Mouse (Mus musculus): ENCODE data around the gene Gpcpd1. TPM values are rescaled to one million over a fixed set of nuclear protein-coding genes. Genes with fewer than 3 reads are reported as not detected.

The Gpcpd1 gene
- polyA plus RNA-seq, 2 experiments = 34.6 to 43.4 TPM

- no peaks in the 10 kb centered on the region for H3K27me3 ChIP-seq (ENCODE audit: control insufficient read depth, insufficient read depth, low read length)
- DNase-seq (ENCODE audit: low spot score) = no peak
- H3K4me1 ChIP-seq (ENCODE audit: control insufficient read depth, insufficient read depth, low read length) = no peaks in the 10 kb centered on the region
- H3K9ac ChIP-seq (ENCODE audit: low read depth, low read length, severe bottlenecking) = no peak overlapping the region
- TF ChIP-seq POLR2A (IDR thresholded peaks at IDR 0.05; ENCODE audit: borderline replicate concordance, extremely low read depth, insufficient read depth, insufficient read length) = no peak
- no peak overlapping the region for H3K4me3 ChIP-seq (replicated peaks; ENCODE audit: low read length)
- H3K9me3 ChIP-seq (ENCODE audit: control insufficient read depth, low read length) = no peaks in the 10 kb centered on the region
- no peaks in the 10 kb centered on the region for H3K36me3 ChIP-seq (ENCODE audit: control insufficient read depth, insufficient read depth, low read length)
- H3K27ac ChIP-seq (replicated peaks; ENCODE audit: low read depth, low read length) = no peak overlapping the region
- no peak overlapping the region for H3K4me2 ChIP-seq (replicated peaks; ENCODE audit: low read depth, low read length, severe bottlenecking)
- 71% methylated on average over 12 of the region's 12 CpGs for WGBS
- no peak for ATAC-seq (ENCODE audit: low FRiP score, low read depth)
Observed at GRCm38 (mm10) chr2:132513371-132514181, 74.0 kb downstream of the Gpcpd1 start.

GRCm38 (mm10) chr2:132512977-132513351 lies 74.6 kb downstream of the Gpcpd1 start:
- no peak overlapping the region for H3K9ac ChIP-seq (ENCODE audit: low read depth, low read length, severe bottlenecking)
- no peak overlapping the region for H3K4me2 ChIP-seq (replicated peaks; ENCODE audit: low read depth, low read length, severe bottlenecking)

GRCm38 (mm10) chr2:132512051-132512976 lies 75.2 kb downstream of the Gpcpd1 start:
- H3K27ac ChIP-seq (replicated peaks; ENCODE audit: low read depth, low read length) = no peak overlapping the region
- H3K9ac ChIP-seq (ENCODE audit: low read depth, low read length, severe bottlenecking) = no peak overlapping the region
- DNase-seq (ENCODE audit: low spot score) (no peak), ATAC-seq (ENCODE audit: low FRiP score, low read depth) (no peak)
- H3K36me3 ChIP-seq (ENCODE audit: control insufficient read depth, insufficient read depth, low read length) = no peaks in the 10 kb centered on the region
- H3K27me3 ChIP-seq (ENCODE audit: control insufficient read depth, insufficient read depth, low read length) = no peaks in the 10 kb centered on the region
- H3K4me2 ChIP-seq (replicated peaks; ENCODE audit: low read depth, low read length, severe bottlenecking) = no peak overlapping the region
- no peak for TF ChIP-seq POLR2A (IDR thresholded peaks at IDR 0.05; ENCODE audit: borderline replicate concordance, extremely low read depth, insufficient read depth, insufficient read length)
- H3K4me1 ChIP-seq (ENCODE audit: control insufficient read depth, insufficient read depth, low read length) = no peaks in the 10 kb centered on the region
- H3K9me3 ChIP-seq (ENCODE audit: control insufficient read depth, low read length) = no peaks in the 10 kb centered on the region
- WGBS = 46% methylated on average over 19 of the region's 19 CpGs
- H3K4me3 ChIP-seq (replicated peaks; ENCODE audit: low read length) = no peak overlapping the region

More at GRCm38 (mm10) chr2:132512977-132513351, 74.6 kb downstream of the Gpcpd1 start:
- Histone ChIP-seq H3K36me3 (ENCODE audit: control insufficient read depth, insufficient read depth, low read length) (no peaks in the 10 kb centered on the region), H3K4me3 (replicated peaks; ENCODE audit: low read length) (no peak overlapping the region), H3K9me3 (ENCODE audit: control insufficient read depth, low read length) (no peaks in the 10 kb centered on the region), H3K27me3 (ENCODE audit: control insufficient read depth, insufficient read depth, low read length) (no peaks in the 10 kb centered on the region), H3K27ac (replicated peaks; ENCODE audit: low read depth, low read length) (no peak overlapping the region), H3K4me1 (ENCODE audit: control insufficient read depth, insufficient read depth, low read length) (no peaks in the 10 kb centered on the region)
- 45% methylated on average over 11 of the region's 11 CpGs for WGBS
- no peak for ATAC-seq (ENCODE audit: low FRiP score, low read depth)
- no peak for TF ChIP-seq POLR2A (IDR thresholded peaks at IDR 0.05; ENCODE audit: borderline replicate concordance, extremely low read depth, insufficient read depth, insufficient read length)
- DNase-seq (ENCODE audit: low spot score) = no peak

GRCm38 (mm10) chr2:132511011-132511818 lies 76.3 kb downstream of the Gpcpd1 start:
- DNase-seq (ENCODE audit: low spot score) (no peak), ATAC-seq (ENCODE audit: low FRiP score, low read depth) (no peak)
- Histone ChIP-seq H3K4me2 (replicated peaks; ENCODE audit: low read depth, low read length, severe bottlenecking) (no peak overlapping the region), H3K9me3 (ENCODE audit: control insufficient read depth, low read length) (no peaks in the 10 kb centered on the region), H3K4me3 (replicated peaks; ENCODE audit: low read length) (no peak overlapping the region), H3K4me1 (ENCODE audit: control insufficient read depth, insufficient read depth, low read length) (no peaks in the 10 kb centered on the region), H3K9ac (ENCODE audit: low read depth, low read length, severe bottlenecking) (no peak overlapping the region), H3K27ac (replicated peaks; ENCODE audit: low read depth, low read length) (no peak overlapping the region), H3K36me3 (ENCODE audit: control insufficient read depth, insufficient read depth, low read length) (no peaks in the 10 kb centered on the region), H3K27me3 (ENCODE audit: control insufficient read depth, insufficient read depth, low read length) (no peaks in the 10 kb centered on the region)
- WGBS = 89% methylated on average over 5 of the region's 7 CpGs
- TF ChIP-seq POLR2A (IDR thresholded peaks at IDR 0.05; ENCODE audit: borderline replicate concordance, extremely low read depth, insufficient read depth, insufficient read length) = no peak

DNA sequence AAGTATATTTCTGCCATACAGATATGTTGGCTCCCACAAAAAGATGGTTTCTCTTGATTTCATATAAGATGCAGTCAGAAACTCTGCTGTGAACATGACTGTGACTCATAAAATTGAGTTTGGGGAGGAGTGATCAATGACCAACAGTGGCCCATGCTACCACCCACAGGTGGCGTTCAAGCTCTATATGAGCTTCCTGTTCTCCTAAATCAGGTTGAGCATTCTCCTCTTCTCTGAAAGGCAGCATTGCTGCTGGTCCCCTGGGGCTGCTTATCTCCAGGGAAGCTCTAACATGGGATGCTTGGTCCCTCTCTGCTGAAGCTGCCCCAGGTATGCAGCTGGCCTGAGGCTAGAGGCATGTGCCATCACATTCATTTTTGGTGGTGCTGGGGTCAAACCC lies 77.8 kb downstream of the Gpcpd1 start:
- H3K36me3 ChIP-seq (ENCODE audit: control insufficient read depth, insufficient read depth, low read length) = no peaks in the 10 kb centered on the region
- no peak overlapping the region for H3K9ac ChIP-seq (ENCODE audit: low read depth, low read length, severe bottlenecking)
- H3K9me3 ChIP-seq (ENCODE audit: control insufficient read depth, low read length) = no peaks in the 10 kb centered on the region
- H3K4me2 ChIP-seq (replicated peaks; ENCODE audit: low read depth, low read length, severe bottlenecking) = no peak overlapping the region
- ATAC-seq (ENCODE audit: low FRiP score, low read depth) = no peak
- no peak overlapping the region for H3K4me3 ChIP-seq (replicated peaks; ENCODE audit: low read length)
- TF ChIP-seq POLR2A (IDR thresholded peaks at IDR 0.05; ENCODE audit: borderline replicate concordance, extremely low read depth, insufficient read depth, insufficient read length) = no peak
- H3K4me1 ChIP-seq (ENCODE audit: control insufficient read depth, insufficient read depth, low read length) = no peaks in the 10 kb centered on the region
- H3K27ac ChIP-seq (replicated peaks; ENCODE audit: low read depth, low read length) = no peak overlapping the region
- 87% methylated on average over 1 of the region's 1 CpGs for WGBS
- DNase-seq (ENCODE audit: low spot score) = no peak
- no peaks in the 10 kb centered on the region for H3K27me3 ChIP-seq (ENCODE audit: control insufficient read depth, insufficient read depth, low read length)

Measured in limb, embryonic 14.5 days (tissue).